Mouse (Mus musculus) forebrain, embryonic 13.5 days (tissue): Measurements from ENCODE around the gene Bcl2a1d. TPM values are rescaled to one million over a fixed set of nuclear protein-coding genes. Genes with fewer than 3 reads are reported as not detected.

Experiments
- polyA plus RNA-seq: library from polyadenylated mRNA; unstranded; fragments of >200 nt; fragmentation: Nextera tagmentation; extraction: Ambion mirVana; gene quantifications from 2 replicates; pipeline ENCODE4 v1.2.1, GENCODE M21; 2015

The Bcl2a1d gene
- polyA plus RNA-seq, 1 experiment from 2014 or later = not detected

Other genes starting within 250 kb of the Bcl2a1d start
- 128 and 131 TPM in 2 replicates for gene Syncrip, start 249.3 kb downstream of the Bcl2a1d start, polyA plus RNA-seq
- 12.4 and 13.6 TPM in 2 replicates for gene Zfp949, start 183.9 kb downstream of the Bcl2a1d start, polyA plus RNA-seq
- gene Trim43a, start 151.0 kb downstream of the Bcl2a1d start, polyA plus RNA-seq = 0.22 and 0.34 TPM in 2 replicates
- gene Mthfsl, start 11.6 kb downstream of the Bcl2a1d start, polyA plus RNA-seq = 32.8 and 35.3 TPM in 2 replicates
- gene Trim43c, start 107.2 kb upstream of the Bcl2a1d start, polyA plus RNA-seq = 0.17 and 0.20 TPM in 2 replicates
- gene Bcl2a1a, start 225.0 kb upstream of the Bcl2a1d start, polyA plus RNA-seq = not detected in 2 replicates